Mouse (Mus musculus) embryonic facial prominence, embryonic 11.5 days (tissue): ENCODE measurements around the gene Lyz1. TPM values are rescaled to one million over a fixed set of nuclear protein-coding genes. Genes with fewer than 3 reads are reported as not detected.

Source experiments
- ATAC-seq: fragments of 200-750 bp; cut with Nextera tagmentation; replicated peaks from 2 replicates; pipeline ENCODE4 v1.8.0; 2017; ENCODE audit warnings: low read depth; ENCODE audit not compliant: insufficient number of reproducible peaks, low FRiP score, low TSS enrichment
- DNase-seq: peaks from one replicate; pipeline ENCODE4 v3.0.0-alpha.2; 2015; ENCODE audit warnings: low spot score
- H3K27ac ChIP-seq: fragments of 300-500 bp; sonication (generic); replicated peaks from 2 replicates; pipeline ENCODE4 v1.5.1; 2014; ENCODE audit warnings: mild to moderate bottlenecking, low read depth, low read length, control low read depth
- H3K27me3 ChIP-seq: fragments of 300-500 bp; sonication (generic); 2 replicates; pipeline ENCODE4 v1.6.1; 2014; ENCODE audit warnings: mild to moderate bottlenecking, low read length, moderate library complexity, mixed read lengths; ENCODE audit not compliant: control insufficient read depth, insufficient read depth
- H3K36me3 ChIP-seq: fragments of 300-500 bp; sonication (generic); replicated peaks from 2 replicates; pipeline ENCODE4 v1.6.1; 2014; ENCODE audit warnings: low read depth, mild to moderate bottlenecking, low read length, moderate library complexity, mixed read lengths; ENCODE audit not compliant: control insufficient read depth, insufficient read depth
- H3K4me1 ChIP-seq: fragments of 300-500 bp; sonication (generic); 2 replicates; pipeline ENCODE4 v1.6.1; 2014; ENCODE audit warnings: low read length, mixed read lengths; ENCODE audit not compliant: control insufficient read depth, insufficient read depth
- H3K4me2 ChIP-seq: fragments of 300-500 bp; sonication (generic); 2 replicates; pipeline ENCODE4 v1.6.1; 2014; ENCODE audit warnings: low read depth, mild to moderate bottlenecking, control low read depth, low read length, moderate library complexity
- H3K4me3 ChIP-seq: fragments of 300-500 bp; sonication (generic); 2 replicates; pipeline ENCODE4 v1.5.1; 2014; ENCODE audit warnings: low read depth, low read length, control low read depth
- H3K9ac ChIP-seq: fragments of 300-500 bp; sonication (generic); replicated peaks from 2 replicates; pipeline ENCODE4 v1.6.1; 2014; ENCODE audit warnings: mild to moderate bottlenecking, control low read depth, low read length
- H3K9me3 ChIP-seq: fragments of 300-500 bp; sonication (generic); replicated peaks from 2 replicates; pipeline ENCODE4 v1.6.1; 2016; ENCODE audit warnings: mild to moderate bottlenecking, low read length, inconsistent platforms, mixed read lengths; ENCODE audit not compliant: control insufficient read depth
- WGBS: fragments of 180-500 bp; shearing (Covaris S2); extraction: QIAGEN DNeasy Blood & Tissue Kit; methylation state at CpG from one replicate; pipeline ENCODE4 v1.1.7; 2014; 5-methylcytosine and 5-hydroxymethylcytosine counted together
- polyA plus RNA-seq: library from polyadenylated mRNA; unstranded; fragments of >200 nt; fragmentation: Nextera tagmentation; extraction: Ambion mirVana; gene quantifications from 2 replicates; pipeline ENCODE4 v1.2.1, GENCODE M21; 2014

Lyz1 gene
- polyA plus RNA-seq, 1 experiment from 2014 or later: not detected

DNA sequence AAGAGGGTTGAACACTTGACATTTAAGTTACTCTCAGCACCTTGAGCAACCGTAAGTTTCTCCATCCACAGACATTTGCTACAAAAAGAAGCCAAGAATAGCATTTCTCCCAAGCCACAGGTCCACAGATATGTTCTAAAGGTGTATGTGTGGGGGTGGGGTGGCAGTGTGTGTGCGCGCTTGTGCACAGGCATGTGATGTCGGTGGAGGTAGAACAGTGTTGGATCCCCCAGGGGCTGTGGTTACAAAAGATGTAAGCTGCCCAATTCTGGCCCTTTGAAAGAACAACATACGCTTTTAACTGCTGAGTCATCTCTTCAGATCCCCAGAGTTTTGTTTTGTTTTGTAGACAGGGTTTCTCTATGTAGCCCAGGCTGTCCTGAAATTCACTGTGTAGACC lies 30.0 kb upstream of the Lyz1 start:
- H3K9me3 ChIP-seq: no peaks in the 10 kb centered on the region
- no peak overlapping the region for H3K4me2 ChIP-seq
- H3K27me3 ChIP-seq: no peaks in the 10 kb centered on the region
- DNase-seq (no peak), ATAC-seq (no peak)
- no peak overlapping the region for H3K27ac ChIP-seq
- no peaks in the 10 kb centered on the region for H3K4me1 ChIP-seq
- WGBS: 96% methylated on average over 5 of the region's 5 CpGs
- no peak overlapping the region for H3K9ac ChIP-seq
- H3K36me3 ChIP-seq: no peaks in the 10 kb centered on the region
- no peak overlapping the region for H3K4me3 ChIP-seq

GRCm38 (mm10) chr10:117320571-117320981 lies 27.9 kb upstream of the Lyz1 start:
- WGBS: 75% methylated on average over 3 of the region's 3 CpGs
- H3K27me3 ChIP-seq: no peaks in the 10 kb centered on the region
- H3K9ac ChIP-seq: no peak overlapping the region
- H3K9me3 ChIP-seq: no peaks in the 10 kb centered on the region
- no peak overlapping the region for H3K27ac ChIP-seq
- no peaks in the 10 kb centered on the region for H3K4me1 ChIP-seq
- ATAC-seq (no peak), DNase-seq (no peak)
- H3K36me3 ChIP-seq: no peaks in the 10 kb centered on the region
- no peak overlapping the region for H3K4me3 ChIP-seq
- H3K4me2 ChIP-seq: no peak overlapping the region

- WGBS: 89% methylated on average over 11 of the region's 11 CpGs
- Histone ChIP-seq H3K36me3 (no peaks in the 10 kb centered on the region), H3K27me3 (no peaks in the 10 kb centered on the region), H3K9ac (no peak overlapping the region), H3K27ac (no peak overlapping the region), H3K9me3 (no peaks in the 10 kb centered on the region), H3K4me2 (no peak overlapping the region), H3K4me3 (no peak overlapping the region), H3K4me1 (no peaks in the 10 kb centered on the region)
- ATAC-seq (no peak), DNase-seq (no peak)
Observed at GRCm38 (mm10) chr10:117316391-117316790, 23.7 kb upstream of the Lyz1 start.

- no peak overlapping the region for H3K9ac ChIP-seq
- WGBS: 88% methylated on average over 2 of the region's 2 CpGs
- H3K4me2 ChIP-seq: no peak overlapping the region
- H3K27ac ChIP-seq: no peak overlapping the region
- no peak for ATAC-seq
- no peaks in the 10 kb centered on the region for H3K36me3 ChIP-seq
- H3K27me3 ChIP-seq: no peaks in the 10 kb centered on the region
- no peak overlapping the region for H3K4me3 ChIP-seq
- H3K9me3 ChIP-seq: no peaks in the 10 kb centered on the region
- no peak for DNase-seq
- no peaks in the 10 kb centered on the region for H3K4me1 ChIP-seq
Observed at GRCm38 (mm10) chr10:117313133-117313532, 20.5 kb upstream of the Lyz1 start.

DNA sequence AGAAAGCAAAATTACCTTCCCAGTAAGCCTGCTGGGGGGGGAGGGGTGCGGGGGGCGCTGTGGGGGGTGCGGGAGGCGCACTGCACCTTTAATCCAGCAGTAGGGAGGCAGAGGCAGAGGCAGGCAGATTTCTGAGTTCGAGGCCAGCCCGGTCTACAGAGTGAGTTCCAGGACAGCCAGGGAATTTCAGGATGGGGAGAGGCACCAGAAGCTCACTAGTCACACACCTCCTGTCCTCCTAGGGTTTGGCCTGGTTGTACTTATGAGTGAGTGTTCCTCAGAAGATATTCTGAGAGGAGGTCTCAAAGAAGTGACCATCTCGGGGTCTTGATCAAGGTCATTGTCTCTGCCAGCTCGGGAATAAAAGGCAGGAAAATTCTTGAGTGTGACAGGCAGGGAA lies 19.5 kb upstream of the Lyz1 start:
- H3K27me3 ChIP-seq: no peaks in the 10 kb centered on the region
- H3K9ac ChIP-seq: no peak overlapping the region
- H3K36me3 ChIP-seq: no peaks in the 10 kb centered on the region
- no peaks in the 10 kb centered on the region for H3K9me3 ChIP-seq
- H3K27ac ChIP-seq: no peak overlapping the region
- no peak overlapping the region for H3K4me3 ChIP-seq
- DNase-seq (no peak), ATAC-seq (no peak)
- no peaks in the 10 kb centered on the region for H3K4me1 ChIP-seq
- 79% methylated on average over 8 of the region's 8 CpGs for WGBS
- H3K4me2 ChIP-seq: no peak overlapping the region

- Histone ChIP-seq H3K27me3 (no peaks in the 10 kb centered on the region), H3K4me3 (no peak overlapping the region), H3K4me1 (no peaks in the 10 kb centered on the region), H3K36me3 (no peaks in the 10 kb centered on the region), H3K4me2 (no peak overlapping the region), H3K9ac (no peak overlapping the region), H3K27ac (no peak overlapping the region), H3K9me3 (no peaks in the 10 kb centered on the region)
- ATAC-seq (no peak), DNase-seq (no peak)
- WGBS: 85% methylated on average over 5 of the region's 5 CpGs
Observed at GRCm38 (mm10) chr10:117304371-117304770, 11.7 kb upstream of the Lyz1 start.

- WGBS: 85% methylated on average over 1 of the region's 1 CpGs
- H3K36me3 ChIP-seq: no peaks in the 10 kb centered on the region
Observed at GRCm38 (mm10) chr10:117301688-117302087, 9.0 kb upstream of the Lyz1 start.

DNA sequence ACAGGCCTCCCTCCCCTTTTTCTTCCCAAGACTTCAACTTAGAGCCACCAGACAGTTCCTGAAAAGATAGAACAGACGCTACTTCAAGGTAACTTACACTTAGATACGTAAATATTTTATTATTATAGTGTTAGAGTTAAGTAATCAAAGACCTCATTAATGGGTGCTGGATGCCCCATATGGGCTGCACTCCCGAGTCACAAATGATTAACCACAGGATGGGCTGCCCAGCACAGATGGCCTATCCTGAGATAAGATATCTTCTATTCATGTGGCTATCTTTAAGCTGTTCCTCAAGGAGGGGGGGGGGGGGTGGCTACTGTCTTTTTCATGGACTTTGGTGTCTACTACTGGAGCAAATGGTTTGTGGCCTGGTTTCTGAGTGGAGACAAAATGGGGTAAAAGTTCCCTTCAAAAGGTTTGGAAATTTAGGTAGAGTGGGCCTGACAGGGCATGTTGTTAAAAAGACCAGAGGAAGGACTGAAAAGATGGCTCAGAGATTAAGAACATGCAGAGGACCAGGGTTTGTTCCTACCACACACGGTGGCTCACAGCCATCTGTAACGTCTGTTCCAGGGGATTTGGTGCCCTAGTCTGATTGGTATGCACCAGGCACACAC lies 7.3 kb upstream of the Lyz1 start:
- Histone ChIP-seq H3K4me2 (no peak overlapping the region), H3K36me3 (no peaks in the 10 kb centered on the region), H3K4me1 (no peaks in the 10 kb centered on the region), H3K9ac (no peak overlapping the region), H3K27me3 (no peaks in the 10 kb centered on the region), H3K4me3 (no peak overlapping the region), H3K9me3 (no peaks in the 10 kb centered on the region), H3K27ac (no peak overlapping the region)
- no peak for DNase-seq
- no peak for ATAC-seq
- WGBS: 81% methylated on average over 5 of the region's 5 CpGs

More at GRCm38 (mm10) chr10:117301688-117302087, 9.0 kb upstream of the Lyz1 start:
- Histone ChIP-seq H3K27me3 (no peaks in the 10 kb centered on the region), H3K9me3 (no peaks in the 10 kb centered on the region), H3K4me1 (no peaks in the 10 kb centered on the region), H3K4me3 (no peak overlapping the region), H3K4me2 (no peak overlapping the region), H3K27ac (no peak overlapping the region), H3K9ac (no peak overlapping the region)
- DNase-seq (no peak), ATAC-seq (no peak)
